Mouse (Mus musculus): ENCODE results near the gene Pdlim7. TPM values are rescaled to one million over a fixed set of nuclear protein-coding genes. Genes with fewer than 3 reads are reported as not detected.

The Pdlim7 gene
- total RNA-seq (2021) = 100 to 1,000 TPM; 115 to 119 TPM

GRCm38 (mm10) chr13:55513111-55513748 lies at the start of gene Pdlim7:
TSS of gene Pdlim7 (minus strand) at chr13:55513676.
- DNase-seq = peak; percentile 96

- DNase-seq = no peak
Observed at GRCm38 (mm10) chr13:55557499-55557898, 44.0 kb upstream of the Pdlim7 start.

GRCm38 (mm10) chr13:55555921-55556320 lies 42.4 kb upstream of the Pdlim7 start:
- no peak for DNase-seq

GRCm38 (mm10) chr13:55549061-55549460 lies 35.6 kb upstream of the Pdlim7 start:
- DNase-seq = no peak

- no peak for DNase-seq
Observed at GRCm38 (mm10) chr13:55548426-55548825, 35.0 kb upstream of the Pdlim7 start.

GRCm38 (mm10) chr13:55547916-55548315 lies 34.4 kb upstream of the Pdlim7 start:
- no peak for DNase-seq

- no peak for DNase-seq
Observed at GRCm38 (mm10) chr13:55544792-55545191, 31.3 kb upstream of the Pdlim7 start.

- no peak for DNase-seq
Observed at GRCm38 (mm10) chr13:55543447-55543846, 30.0 kb upstream of the Pdlim7 start.

GRCm38 (mm10) chr13:55542891-55543290 lies 29.4 kb upstream of the Pdlim7 start:
- DNase-seq = no peak

- no peak for DNase-seq
Observed at GRCm38 (mm10) chr13:55540933-55541332, 27.5 kb upstream of the Pdlim7 start.

- DNase-seq = peak; percentile 99
Observed at GRCm38 (mm10) chr13:55536194-55537175, 23.0 kb upstream of the Pdlim7 start, which contains the start of gene Ddx41. TSS of gene Ddx41 (minus strand) at chr13:55536658.

GRCm38 (mm10) chr13:55535796-55536193 lies 22.3 kb upstream of the Pdlim7 start:
- no peak for DNase-seq

- DNase-seq = no peak
Observed at GRCm38 (mm10) chr13:55535191-55535590, 21.7 kb upstream of the Pdlim7 start.

GRCm38 (mm10) chr13:55529198-55529915 lies 15.9 kb upstream of the Pdlim7 start, which contains the start of gene Dok3:
TSS of gene Dok3 (minus strand) at chr13:55529296.
- no peak for DNase-seq

- no peak for DNase-seq
Observed at GRCm38 (mm10) chr13:55527834-55528772, 14.6 kb upstream of the Pdlim7 start.

- DNase-seq = no peak
Observed at GRCm38 (mm10) chr13:55527212-55527611, 13.7 kb upstream of the Pdlim7 start.

GRCm38 (mm10) chr13:55525733-55526553 lies 12.5 kb upstream of the Pdlim7 start:
- DNase-seq = no peak

GRCm38 (mm10) chr13:55523951-55524600 lies 10.6 kb upstream of the Pdlim7 start:
- DNase-seq = no peak

- peak; percentile 57 for DNase-seq
Observed at GRCm38 (mm10) chr13:55523278-55523677, 9.8 kb upstream of the Pdlim7 start.

- peak; percentile 42 for DNase-seq
Observed at GRCm38 (mm10) chr13:55522730-55523129, 9.3 kb upstream of the Pdlim7 start.

All from heart, postnatal 4 days (tissue).